Comparison of ENCODE assay signal across 8 mouse cellular contexts in the genomic region with DNA sequence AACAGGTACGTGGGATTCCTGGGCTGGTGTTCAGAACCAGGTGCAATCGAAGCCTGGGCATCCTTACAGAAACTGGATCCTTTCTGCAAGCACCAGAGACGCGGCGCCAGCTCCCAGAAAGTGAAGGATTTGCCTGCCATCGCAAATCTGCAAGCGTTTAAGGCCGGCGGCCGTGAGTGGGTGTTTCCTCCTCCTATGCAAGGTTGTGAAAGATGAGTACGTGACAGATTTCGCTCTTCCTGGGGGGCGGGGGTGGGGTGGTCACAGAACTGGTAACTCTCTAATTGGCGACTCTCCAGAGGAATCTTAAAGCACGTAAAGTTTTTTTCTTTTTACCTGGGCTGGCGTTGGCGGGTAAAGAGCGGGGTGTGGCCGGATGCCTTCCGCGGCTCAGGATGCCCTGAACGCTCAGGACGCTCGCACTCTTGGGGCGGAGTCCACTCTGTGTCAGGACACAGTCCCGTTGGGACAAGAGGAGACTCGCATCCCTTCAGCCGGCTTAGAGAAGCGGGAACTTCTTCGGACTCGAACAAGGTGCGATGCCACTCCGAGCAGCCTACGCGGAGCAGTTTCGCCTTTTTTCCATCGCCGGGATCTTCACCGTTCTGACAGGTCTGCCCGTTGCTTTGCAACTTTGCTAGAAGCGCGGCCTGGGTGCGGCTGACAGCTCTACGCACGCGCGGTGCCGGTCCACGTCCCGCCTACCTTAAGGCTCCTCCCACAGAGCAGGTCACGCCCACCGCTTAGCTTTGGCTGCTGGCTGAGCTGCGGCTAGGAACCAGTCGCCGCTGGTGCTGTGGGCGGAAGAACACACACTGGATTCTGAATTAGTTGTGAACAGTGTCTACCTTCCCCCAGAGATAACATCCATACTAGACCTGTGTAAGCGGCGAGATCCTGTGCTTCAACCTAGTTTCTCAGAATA.
A peak's percentile ranks its signal among the peaks of the same experiment; 100 is the strongest.
DNase-seq lines count a peak whose midpoint lies in the region; ATAC-seq lines count a peak whose summit lies in the region.

No protein-coding gene starts in this region.

- H3K4me2 ChIP-seq in hindbrain, embryonic 12.5 days (replicated peaks): peak overlapping the region; percentile 89

- H3K4me1 ChIP-seq in hindbrain, embryonic 12.5 days: peaks cover 6% of the 10 kb centered on the region

- no peaks in the 10 kb centered on the region for H3K36me3 ChIP-seq in hindbrain, embryonic 12.5 days

- ATAC-seq in hindbrain, embryonic 12.5 days (ENCODE audit: low FRiP score): peak; percentile 97

- peak; percentile 93 for DNase-seq in Muller cell, postnatal 12 days (ENCODE audit: inconsistent ontology term)
- DNase-seq in cerebellum, postnatal 10 days: peak; percentile 86 to 92
- DNase-seq in frontal cortex, postnatal 10 days (ENCODE audit: low spot score in 2 of 2): peak; percentile 63 to 81
- DNase-seq in layer of hippocampus, postnatal 25 days (ENCODE audit: extremely low spot score in 1 of 2, low spot score in 1 of 2): peak; percentile 71 to 72
- DNase-seq in lung, postnatal 25 days (ENCODE audit: low spot score): peak; percentile 93
- peak; percentile 88 for DNase-seq in retina, embryonic 14.5 days (ENCODE audit: low spot score)
- peak; percentile 96 for DNase-seq in thymus, postnatal 4 days

- no peaks in the 10 kb centered on the region for H3K9me3 ChIP-seq in hindbrain, embryonic 12.5 days (replicated peaks)

- H3K4me3 ChIP-seq in hindbrain, embryonic 12.5 days: peak overlapping the region; percentile 68

- H3K27ac ChIP-seq in hindbrain, embryonic 12.5 days: no peak overlapping the region

- WGBS in hindbrain, embryonic 12.5 days: under 1% methylated on average over 58 of the region's 58 CpGs

- H3K9ac ChIP-seq in hindbrain, embryonic 12.5 days: peak overlapping the region; percentile 63

- peaks cover 8% of the 10 kb centered on the region for H3K27me3 ChIP-seq in hindbrain, embryonic 12.5 days
